Mouse (Mus musculus) thymus, adult 2 months (tissue): ENCODE results near the gene Gpr1.

ENCODE experiments used
- CTCF ChIP-seq: fragments of 200-500 bp; IDR thresholded peaks from 2 replicates; pipeline ENCODE4 v1.5.1; 2012; ENCODE audit warnings: mild to moderate bottlenecking, control low read depth, low read length, moderate library complexity, borderline replicate concordance; ENCODE audit not compliant: control insufficient read depth, poor library complexity, insufficient read depth; ENCODE audit errors: extremely low read depth
- POLR2A ChIP-seq: fragments of 200-500 bp; IDR thresholded peaks from 2 replicates; pipeline ENCODE4 v1.6.1; 2012; ENCODE audit warnings: mild to moderate bottlenecking, low read length, control low read depth, moderate library complexity; ENCODE audit not compliant: control insufficient read depth, poor library complexity, insufficient read depth; ENCODE audit errors: extremely low read depth

- TF ChIP-seq POLR2A (no peak), CTCF (no peak)
These were observed 38.1 kb downstream of the Gpr1 start for GRCm38 (mm10) chr1:63176259-63176603.
